Mouse (Mus musculus) thymus, adult 2 months (tissue): ENCODE measurements around the gene Mrs2.

Source experiments
- CTCF ChIP-seq: fragments of 200-500 bp; IDR thresholded peaks from 2 replicates; pipeline ENCODE4 v1.5.1; 2012; ENCODE audit warnings: mild to moderate bottlenecking, control low read depth, low read length, moderate library complexity, borderline replicate concordance; ENCODE audit not compliant: control insufficient read depth, poor library complexity, insufficient read depth; ENCODE audit errors: extremely low read depth
- POLR2A ChIP-seq: fragments of 200-500 bp; IDR thresholded peaks from 2 replicates; pipeline ENCODE4 v1.6.1; 2012; ENCODE audit warnings: mild to moderate bottlenecking, low read length, control low read depth, moderate library complexity; ENCODE audit not compliant: control insufficient read depth, poor library complexity, insufficient read depth; ENCODE audit errors: extremely low read depth

GRCm38 (mm10) chr13:25019793-25020539, at the start of gene Mrs2:
- 0 out of 2 replicates have a peak, but pooled peaks have one; percentile 40 for TF ChIP-seq CTCF
- peak; percentile 81 for TF ChIP-seq POLR2A
